Mouse (Mus musculus) hindbrain, embryonic 16.5 days (tissue): ENCODE data around the gene Gjb3. TPM values are rescaled to one million over a fixed set of nuclear protein-coding genes. Genes with fewer than 3 reads are reported as not detected.

Experiments
- ATAC-seq: fragments of 200-750 bp; cut with Nextera tagmentation; 2 replicates; pipeline ENCODE4 v1.8.0; 2017; ENCODE audit warnings: moderate TSS enrichment, moderate library complexity
- H3K27ac ChIP-seq: fragments of 300-500 bp; sonication (generic); 2 replicates; pipeline ENCODE4 v1.5.1; 2014; ENCODE audit warnings: low read depth, mild to moderate bottlenecking, control low read depth, low read length, moderate library complexity
- H3K27me3 ChIP-seq: fragments of 300-500 bp; sonication (generic); replicated peaks from 2 replicates; pipeline ENCODE4 v1.6.1; 2014; ENCODE audit warnings: low read length; ENCODE audit not compliant: control insufficient read depth, insufficient read depth
- H3K36me3 ChIP-seq: fragments of 300-500 bp; sonication (generic); 2 replicates; pipeline ENCODE4 v1.6.1; 2014; ENCODE audit warnings: mild to moderate bottlenecking, low read length, moderate library complexity, mixed read lengths; ENCODE audit not compliant: control insufficient read depth, insufficient read depth
- H3K4me1 ChIP-seq: fragments of 300-500 bp; sonication (generic); 2 replicates; pipeline ENCODE4 v1.6.1; 2014; ENCODE audit warnings: low read depth, low read length; ENCODE audit not compliant: control insufficient read depth, insufficient read depth
- H3K4me2 ChIP-seq: fragments of 300-500 bp; sonication (generic); 2 replicates; pipeline ENCODE4 v1.6.1; 2014; ENCODE audit warnings: mild to moderate bottlenecking, low read length, control low read depth, moderate library complexity
- H3K4me3 ChIP-seq: fragments of 300-500 bp; sonication (generic); 2 replicates; pipeline ENCODE4 v1.5.1; 2014; ENCODE audit warnings: mild to moderate bottlenecking, low read length, control low read depth, moderate library complexity
- H3K9ac ChIP-seq: fragments of 300-500 bp; sonication (generic); 2 replicates; pipeline ENCODE4 v1.6.1; 2014; ENCODE audit warnings: low read depth, mild to moderate bottlenecking, control low read depth, low read length, moderate library complexity
- H3K9me3 ChIP-seq: fragments of 300-500 bp; sonication (generic); 2 replicates; pipeline ENCODE4 v1.6.1; 2014; ENCODE audit warnings: mild to moderate bottlenecking, low read length, moderate library complexity; ENCODE audit not compliant: control insufficient read depth
- WGBS: fragments of 180-500 bp; shearing (Covaris S2); extraction: QIAGEN DNeasy Blood & Tissue Kit; methylation state at CpG from one replicate; pipeline ENCODE4 v1.1.7; 2014; 5-methylcytosine and 5-hydroxymethylcytosine counted together
- polyA plus RNA-seq: library from polyadenylated mRNA; unstranded; fragments of >200 nt; fragmentation: Nextera tagmentation; extraction: Ambion mirVana; gene quantifications from 2 replicates; pipeline ENCODE4 v1.2.1, GENCODE M21; 2015

Gjb3 gene
- polyA plus RNA-seq, 1 experiment from 2014 or later, result 0.15 TPM

DNA sequence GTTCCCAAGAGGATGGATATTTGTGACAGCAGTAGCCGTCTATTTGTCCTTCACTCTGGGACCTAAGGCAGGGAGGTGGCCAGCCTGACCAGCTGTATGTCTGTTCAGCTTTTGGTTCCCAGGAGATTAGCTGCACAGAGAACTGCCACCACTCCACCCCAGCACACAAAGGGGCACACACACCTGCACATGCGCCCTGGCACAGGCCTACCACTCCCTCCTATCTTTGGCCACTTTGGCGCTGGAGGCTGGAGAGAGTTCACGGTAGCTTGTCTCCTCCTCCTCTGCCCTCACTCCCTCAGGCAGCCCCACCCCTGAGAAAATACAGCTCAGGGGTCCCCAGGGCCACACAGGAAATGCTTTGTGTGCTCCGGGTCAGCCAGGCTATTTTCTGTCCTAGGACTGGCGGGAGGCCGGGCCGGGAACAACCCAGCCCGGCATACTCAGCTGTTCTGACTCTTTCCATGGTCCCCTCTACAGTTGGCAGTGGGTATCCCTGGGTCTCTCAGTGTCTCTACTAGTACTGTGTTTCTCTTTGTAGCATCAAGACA, 52.1 kb downstream of the Gjb3 start:
- no peaks in the 10 kb centered on the region for H3K36me3 ChIP-seq
- no peaks in the 10 kb centered on the region for H3K9me3 ChIP-seq
- H3K9ac ChIP-seq, result no peak overlapping the region
- no peak overlapping the region for H3K4me3 ChIP-seq
- H3K4me2 ChIP-seq, result no peak overlapping the region
- ATAC-seq, result no peak
- 61% methylated on average over 9 of the region's 9 CpGs for WGBS
- H3K4me1 ChIP-seq, result no peaks in the 10 kb centered on the region
- H3K27ac ChIP-seq, result no peak overlapping the region
- H3K27me3 ChIP-seq, result no peaks in the 10 kb centered on the region

Other genes starting within 250 kb of the Gjb3 start
- 16.9 and 17.5 TPM in 2 replicates for gene Tmem35b, start 207.2 kb downstream of the Gjb3 start, polyA plus RNA-seq
- gene Dlgap3, start 161.6 kb downstream of the Gjb3 start, polyA plus RNA-seq, result 21.0 and 22.3 TPM in 2 replicates
- 61.4 and 61.6 TPM in 2 replicates for gene Smim12, start 87.1 kb downstream of the Gjb3 start, polyA plus RNA-seq
- gene Gja4, start 16.8 kb downstream of the Gjb3 start, polyA plus RNA-seq, result 20.4 and 26.1 TPM in 2 replicates
- gene Gjb4, start 23.2 kb upstream of the Gjb3 start, polyA plus RNA-seq, result 0.14 TPM in 1 of 2 replicates, not detected in the other
- 0.20 and 0.34 TPM in 2 replicates for gene Gjb5, start 27.3 kb upstream of the Gjb3 start, polyA plus RNA-seq